Mouse (Mus musculus) neural tube, embryonic 11.5 days (tissue): ENCODE results near the gene Fut11. TPM values are rescaled to one million over a fixed set of nuclear protein-coding genes. Genes with fewer than 3 reads are reported as not detected.

Experiments used
- ATAC-seq: fragments of 200-750 bp; cut with Nextera tagmentation; 2 replicates; pipeline ENCODE4 v1.8.0; 2017; ENCODE audit warnings: moderate number of reproducible peaks, mild to moderate bottlenecking, moderate TSS enrichment, moderate library complexity; ENCODE audit not compliant: insufficient read depth, low FRiP score, low TSS enrichment
- DNase-seq: peaks from one replicate; pipeline ENCODE4 v3.0.0-alpha.2; 2015; ENCODE audit warnings: low spot score
- H3K27ac ChIP-seq: fragments of 300-500 bp; sonication (generic); 2 replicates; pipeline ENCODE4 v1.5.1; 2014; ENCODE audit warnings: low read depth, mild to moderate bottlenecking, low read length
- H3K27me3 ChIP-seq: fragments of 300-500 bp; sonication (generic); 2 replicates; pipeline ENCODE4 v1.6.1; 2014; ENCODE audit warnings: mild to moderate bottlenecking, low read length, mixed read lengths; ENCODE audit not compliant: control insufficient read depth, insufficient read depth
- H3K36me3 ChIP-seq: fragments of 300-500 bp; sonication (generic); 2 replicates; pipeline ENCODE4 v1.6.1; 2014; ENCODE audit warnings: mild to moderate bottlenecking, low read length, moderate library complexity, mixed read lengths; ENCODE audit not compliant: control insufficient read depth, insufficient read depth
- H3K4me1 ChIP-seq: fragments of 300-500 bp; sonication (generic); 2 replicates; pipeline ENCODE4 v1.6.1; 2014; ENCODE audit warnings: low read length, mixed read lengths; ENCODE audit not compliant: control insufficient read depth, insufficient read depth
- H3K4me2 ChIP-seq: fragments of 300-500 bp; sonication (generic); 2 replicates; pipeline ENCODE4 v1.6.1; 2014; ENCODE audit warnings: low read depth, mild to moderate bottlenecking, moderate library complexity
- H3K4me3 ChIP-seq: fragments of 300-500 bp; sonication (generic); 2 replicates; pipeline ENCODE4 v1.5.1; 2014; ENCODE audit warnings: low read depth, low read length
- H3K9ac ChIP-seq: fragments of 300-500 bp; sonication (generic); 2 replicates; pipeline ENCODE4 v1.6.1; 2014; ENCODE audit warnings: mild to moderate bottlenecking, low read length
- H3K9me3 ChIP-seq: fragments of 300-500 bp; sonication (generic); 2 replicates; pipeline ENCODE4 v1.6.1; 2016; ENCODE audit warnings: low read length; ENCODE audit not compliant: control insufficient read depth
- WGBS: fragments of 180-500 bp; shearing (Covaris S2); extraction: QIAGEN DNeasy Blood & Tissue Kit; methylation state at CpG from one replicate; pipeline ENCODE4 v1.1.7; 2014; 5-methylcytosine and 5-hydroxymethylcytosine counted together
- polyA plus RNA-seq: library from polyadenylated mRNA; unstranded; fragments of >200 nt; fragmentation: Nextera tagmentation; extraction: Ambion mirVana; gene quantifications from 2 replicates; pipeline ENCODE4 v1.2.1, GENCODE M21; 2014

The Fut11 gene
- polyA plus RNA-seq, 1 experiment from 2014 or later = 22.6 TPM

GRCm38 (mm10) chr14:20719767-20720166 lies 25.0 kb downstream of the Fut11 start:
- Histone ChIP-seq H3K9me3 (no peaks in the 10 kb centered on the region), H3K4me2 (no peak overlapping the region), H3K27me3 (no peaks in the 10 kb centered on the region), H3K36me3 (peaks cover 33% of the 10 kb centered on the region), H3K9ac (no peak overlapping the region), H3K4me3 (no peak overlapping the region), H3K27ac (no peak overlapping the region), H3K4me1 (no peaks in the 10 kb centered on the region)
- 94% methylated on average over 12 of the region's 12 CpGs for WGBS
- no peak for ATAC-seq
- DNase-seq = no peak

- 81% methylated on average over 4 of the region's 4 CpGs for whole genome bisulfite sequencing
- Histone ChIP-seq H3K27me3 (no peaks in the 10 kb centered on the region), H3K9ac (no peak overlapping the region), H3K4me1 (no peaks in the 10 kb centered on the region), H3K4me3 (no peak overlapping the region), H3K9me3 (no peaks in the 10 kb centered on the region), H3K36me3 (peaks cover 39% of the 10 kb centered on the region), H3K27ac (no peak overlapping the region), H3K4me2 (no peak overlapping the region)
- DNase-seq (no peak), ATAC-seq (no peak)
Observed at GRCm38 (mm10) chr14:20721371-20721770, 26.6 kb downstream of the Fut11 start.

- ATAC-seq (no peak), DNase-seq (no peak)
- Histone ChIP-seq H3K4me1 (no peaks in the 10 kb centered on the region), H3K9me3 (no peaks in the 10 kb centered on the region), H3K27me3 (no peaks in the 10 kb centered on the region), H3K27ac (no peak overlapping the region), H3K36me3 (peaks cover 42% of the 10 kb centered on the region), H3K4me3 (no peak overlapping the region), H3K4me2 (no peak overlapping the region), H3K9ac (no peak overlapping the region)
- 93% methylated on average over 12 of the region's 12 CpGs for WGBS
Observed at GRCm38 (mm10) chr14:20723006-20723405, 28.2 kb downstream of the Fut11 start.

GRCm38 (mm10) chr14:20724043-20724442 lies 29.3 kb downstream of the Fut11 start:
- H3K9me3 ChIP-seq = no peaks in the 10 kb centered on the region
- 44% methylated on average over 5 of the region's 5 CpGs for WGBS
- H3K36me3 ChIP-seq = peaks cover 38% of the 10 kb centered on the region

GRCm38 (mm10) chr14:20725660-20726339 lies 31.0 kb downstream of the Fut11 start:
- ATAC-seq (no peak), DNase-seq (no peak)
- no peak overlapping the region for H3K4me3 ChIP-seq
- 82% methylated on average over 6 of the region's 6 CpGs for WGBS
- no peaks in the 10 kb centered on the region for H3K9me3 ChIP-seq
- no peak overlapping the region for H3K9ac ChIP-seq
- H3K4me2 ChIP-seq = no peak overlapping the region
- peaks cover 49% of the 10 kb centered on the region for H3K36me3 ChIP-seq
- no peak overlapping the region for H3K27ac ChIP-seq
- no peaks in the 10 kb centered on the region for H3K4me1 ChIP-seq
- H3K27me3 ChIP-seq = no peaks in the 10 kb centered on the region

More at GRCm38 (mm10) chr14:20724043-20724442, 29.3 kb downstream of the Fut11 start:
- no peak for ATAC-seq
- Histone ChIP-seq H3K27ac (no peak overlapping the region), H3K4me1 (no peaks in the 10 kb centered on the region), H3K27me3 (no peaks in the 10 kb centered on the region), H3K4me2 (no peak overlapping the region), H3K4me3 (no peak overlapping the region), H3K9ac (no peak overlapping the region)
- DNase-seq = peak; percentile 62

- no peak overlapping the region for H3K4me2 ChIP-seq
- ATAC-seq = no peak
- 90% methylated on average over 9 of the region's 9 CpGs for WGBS
- H3K9ac ChIP-seq = no peak overlapping the region
- no peak overlapping the region for H3K4me3 ChIP-seq
- DNase-seq = no peak
- no peak overlapping the region for H3K27ac ChIP-seq
- no peaks in the 10 kb centered on the region for H3K9me3 ChIP-seq
- no peaks in the 10 kb centered on the region for H3K27me3 ChIP-seq
- peaks cover 4% of the 10 kb centered on the region for H3K4me1 ChIP-seq
- H3K36me3 ChIP-seq = peaks cover 28% of the 10 kb centered on the region
Observed at GRCm38 (mm10) chr14:20729871-20730270, 35.1 kb downstream of the Fut11 start.

GRCm38 (mm10) chr14:20730853-20731602 lies 36.3 kb downstream of the Fut11 start:
- 90% methylated on average over 9 of the region's 9 CpGs for WGBS
- no peak overlapping the region for H3K4me2 ChIP-seq
- no peaks in the 10 kb centered on the region for H3K27me3 ChIP-seq
- DNase-seq (no peak), ATAC-seq (no peak)
- H3K4me1 ChIP-seq = peaks cover 4% of the 10 kb centered on the region
- no peak overlapping the region for H3K27ac ChIP-seq
- H3K9me3 ChIP-seq = no peaks in the 10 kb centered on the region
- H3K36me3 ChIP-seq = peaks cover 23% of the 10 kb centered on the region
- no peak overlapping the region for H3K4me3 ChIP-seq
- H3K9ac ChIP-seq = no peak overlapping the region

GRCm38 (mm10) chr14:20733041-20733951 lies 38.5 kb downstream of the Fut11 start:
- Histone ChIP-seq H3K9me3 (no peaks in the 10 kb centered on the region), H3K4me3 (peak overlapping the region; percentile 88), H3K27ac (no peak overlapping the region), H3K9ac (peak overlapping the region; percentile 87), H3K4me2 (peak overlapping the region; percentile 81), H3K36me3 (peaks cover 20% of the 10 kb centered on the region), H3K27me3 (no peaks in the 10 kb centered on the region), H3K4me1 (peaks cover 4% of the 10 kb centered on the region)
- DNase-seq (no peak), ATAC-seq (no peak)
- WGBS = 53% methylated on average over 12 of the region's 12 CpGs
